Mouse (Mus musculus) erythroblast, embryonic 14.5 days (primary cell): ENCODE data around the gene Kiss1r. TPM values are rescaled to one million over a fixed set of nuclear protein-coding genes. Genes with fewer than 3 reads are reported as not detected.
"Not testable (repeated sequence)": the region's sequence is repeated elsewhere in the genome, so short reads cannot be mapped to it uniquely, and the experiment has no call there.

Experiments
- H3K27me3 ChIP-seq: 2 replicates; pipeline ENCODE4 v1.6.1; 2012; ENCODE audit warnings: inconsistent platforms; ENCODE audit not compliant: control insufficient read depth
- H3K36me3 ChIP-seq: 2 replicates; pipeline ENCODE4 v1.6.1; 2012; ENCODE audit warnings: mild to moderate bottlenecking, inconsistent platforms; ENCODE audit not compliant: control insufficient read depth
- H3K4me1 ChIP-seq: 2 replicates; pipeline ENCODE4 v1.6.1; 2012; ENCODE audit warnings: inconsistent platforms; ENCODE audit not compliant: control insufficient read depth
- H3K4me3 ChIP-seq: replicated peaks from 2 replicates; pipeline ENCODE3; 2012; ENCODE audit warnings: moderate library complexity, mild to moderate bottlenecking, inconsistent platforms
- H3K9me3 ChIP-seq: 2 replicates; pipeline ENCODE4 v1.6.1; 2012; ENCODE audit warnings: low read length, inconsistent platforms, mixed read lengths; ENCODE audit not compliant: control insufficient read depth
- GATA1 ChIP-seq: IDR thresholded peaks from 2 replicates; pipeline ENCODE4 v1.6.1; 2012; ENCODE audit warnings: low read length, inconsistent platforms, mixed read lengths
- TAL1 ChIP-seq: IDR thresholded peaks from 3 replicates; pipeline ENCODE4 v1.6.1; 2012; ENCODE audit warnings: low read length, inconsistent platforms, mixed read lengths
- polyA plus RNA-seq: library from polyadenylated mRNA; stranded (reverse); fragments of >175 nt; gene quantifications from 2 replicates; pipeline ENCODE4 v1.2.3, GENCODE M21; 2012

The Kiss1r gene
- polyA plus RNA-seq, 1 experiment: 0.01 TPM

DNA sequence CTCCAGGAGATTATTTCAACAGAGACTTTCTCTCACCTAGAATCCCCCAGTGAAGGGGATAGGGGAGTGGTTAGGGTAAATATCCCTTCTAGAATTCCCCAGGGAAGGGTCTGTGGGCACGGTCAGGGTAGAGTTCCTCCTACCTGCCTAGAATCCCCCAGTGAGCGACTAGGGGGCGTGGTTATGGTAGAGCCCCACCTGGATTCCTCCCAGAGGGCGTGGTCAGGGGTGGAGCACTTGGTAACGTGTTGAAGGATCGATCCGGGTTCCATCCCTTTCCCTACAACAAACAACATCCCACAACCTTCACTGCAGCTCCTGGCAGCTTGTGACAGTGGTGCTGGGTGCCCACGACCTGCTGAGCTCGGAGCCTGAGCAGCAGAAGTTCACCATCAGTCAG, 36.0 kb upstream of the Kiss1r start:
- H3K4me1 ChIP-seq: peaks cover 40% of the 10 kb centered on the region

GRCm38 (mm10) chr10:79881981-79882380, 34.8 kb upstream of the Kiss1r start:
- Histone ChIP-seq H3K27me3 (peaks cover 54% of the 10 kb centered on the region), H3K4me1 (peaks cover 38% of the 10 kb centered on the region), H3K4me3 (peak overlapping the region; percentile 23), H3K36me3 (no peaks in the 10 kb centered on the region), H3K9me3 (no peaks in the 10 kb centered on the region)
- TF ChIP-seq TAL1 (no peak), GATA1 (no peak)

More for the DNA sequence above, 36.0 kb upstream of the Kiss1r start:
- Histone ChIP-seq H3K36me3 (no peaks in the 10 kb centered on the region), H3K27me3 (peaks cover 56% of the 10 kb centered on the region), H3K9me3 (no peaks in the 10 kb centered on the region), H3K4me3 (no peak overlapping the region)
- TF ChIP-seq TAL1 (no peak), GATA1 (no peak)

GRCm38 (mm10) chr10:79883297-79884084, 33.3 kb upstream of the Kiss1r start:
- peaks cover 42% of the 10 kb centered on the region for H3K27me3 ChIP-seq
- H3K36me3 ChIP-seq: no peaks in the 10 kb centered on the region
- TF ChIP-seq TAL1 (no peak), GATA1 (no peak)
- H3K9me3 ChIP-seq: no peaks in the 10 kb centered on the region
- peaks cover 28% of the 10 kb centered on the region for H3K4me1 ChIP-seq
- H3K4me3 ChIP-seq: no peak overlapping the region

GRCm38 (mm10) chr10:79884446-79884845, 32.3 kb upstream of the Kiss1r start:
- H3K36me3 ChIP-seq: no peaks in the 10 kb centered on the region
- H3K27me3 ChIP-seq: peaks cover 36% of the 10 kb centered on the region
- no peaks in the 10 kb centered on the region for H3K9me3 ChIP-seq
- TF ChIP-seq GATA1 (no peak), TAL1 (no peak)
- peaks cover 28% of the 10 kb centered on the region for H3K4me1 ChIP-seq
- no peak overlapping the region for H3K4me3 ChIP-seq

- not testable (repeated sequence) for H3K4me3 ChIP-seq, H3K9me3 ChIP-seq, H3K36me3 ChIP-seq
- Histone ChIP-seq H3K4me1 (peaks cover 26% of the 10 kb centered on the region), H3K27me3 (peaks cover 33% of the 10 kb centered on the region)
These were observed 31.8 kb upstream of the Kiss1r start for GRCm38 (mm10) chr10:79884938-79885337.

- H3K36me3 ChIP-seq: no peaks in the 10 kb centered on the region
- H3K4me3 ChIP-seq: no peak within 1 kb of the TSS
- H3K27me3 ChIP-seq: peaks cover 29% of the 10 kb centered on the region
- TF ChIP-seq TAL1 (no peak), GATA1 (no peak)
- peaks cover 17% of the 10 kb centered on the region for H3K4me1 ChIP-seq
- no peaks in the 10 kb centered on the region for H3K9me3 ChIP-seq
These were observed 30.7 kb upstream of the Kiss1r start, which contains the start of gene Elane for GRCm38 (mm10) chr10:79886054-79886453. TSS of gene Elane (plus strand) at chr10:79886247.

- Histone ChIP-seq H3K9me3 (no peaks in the 10 kb centered on the region), H3K36me3 (no peaks in the 10 kb centered on the region), H3K4me1 (peaks cover 11% of the 10 kb centered on the region), H3K4me3 (no peak overlapping the region), H3K27me3 (peaks cover 27% of the 10 kb centered on the region)
- no peak for TF ChIP-seq TAL1
- no peak for TF ChIP-seq GATA1
These were observed 30.2 kb upstream of the Kiss1r start for GRCm38 (mm10) chr10:79886611-79887010.

- no peak for TF ChIP-seq TAL1
- TF ChIP-seq GATA1: no peak
- H3K4me3 ChIP-seq: no peak overlapping the region
- no peaks in the 10 kb centered on the region for H3K9me3 ChIP-seq
- peaks cover 1% of the 10 kb centered on the region; the same call in 1 of the 2 replicates for H3K36me3 ChIP-seq
- no peaks in the 10 kb centered on the region for H3K4me1 ChIP-seq
- H3K27me3 ChIP-seq: peaks cover 7% of the 10 kb centered on the region
These were observed 27.4 kb upstream of the Kiss1r start for GRCm38 (mm10) chr10:79889386-79889785.

DNA sequence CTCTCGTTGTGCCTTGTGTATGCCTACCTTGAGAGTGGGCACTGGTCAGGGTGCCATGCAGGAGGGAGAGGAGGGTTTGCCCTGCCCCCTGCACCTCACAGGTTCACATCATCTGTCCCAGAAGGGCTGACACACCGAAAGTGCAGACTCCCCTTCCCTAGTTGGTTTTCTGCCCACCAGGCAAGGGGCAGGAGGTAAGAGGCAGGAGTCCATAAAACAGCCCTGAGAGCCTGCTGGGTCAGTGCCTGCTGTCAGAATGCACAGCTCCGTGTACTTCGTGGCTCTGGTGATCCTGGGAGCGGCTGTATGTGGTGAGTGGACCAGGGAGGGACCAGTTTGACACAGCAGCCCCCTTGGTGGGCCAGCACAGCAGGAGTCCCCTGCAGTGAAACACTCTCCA, 26.1 kb upstream of the Kiss1r start, which contains the start of gene Cfd:
Cfd (plus strand) TSS at position 184 of the 400 bp plus-strand sequence.
- H3K36me3 ChIP-seq: peaks cover 10% of the 10 kb centered on the region
- H3K9me3 ChIP-seq: no peaks in the 10 kb centered on the region
- H3K4me1 ChIP-seq: no peaks in the 10 kb centered on the region
- H3K27me3 ChIP-seq: peaks cover 7% of the 10 kb centered on the region
- TF ChIP-seq TAL1 (no peak), GATA1 (no peak)
- no peak within 1 kb of the TSS for H3K4me3 ChIP-seq

DNA sequence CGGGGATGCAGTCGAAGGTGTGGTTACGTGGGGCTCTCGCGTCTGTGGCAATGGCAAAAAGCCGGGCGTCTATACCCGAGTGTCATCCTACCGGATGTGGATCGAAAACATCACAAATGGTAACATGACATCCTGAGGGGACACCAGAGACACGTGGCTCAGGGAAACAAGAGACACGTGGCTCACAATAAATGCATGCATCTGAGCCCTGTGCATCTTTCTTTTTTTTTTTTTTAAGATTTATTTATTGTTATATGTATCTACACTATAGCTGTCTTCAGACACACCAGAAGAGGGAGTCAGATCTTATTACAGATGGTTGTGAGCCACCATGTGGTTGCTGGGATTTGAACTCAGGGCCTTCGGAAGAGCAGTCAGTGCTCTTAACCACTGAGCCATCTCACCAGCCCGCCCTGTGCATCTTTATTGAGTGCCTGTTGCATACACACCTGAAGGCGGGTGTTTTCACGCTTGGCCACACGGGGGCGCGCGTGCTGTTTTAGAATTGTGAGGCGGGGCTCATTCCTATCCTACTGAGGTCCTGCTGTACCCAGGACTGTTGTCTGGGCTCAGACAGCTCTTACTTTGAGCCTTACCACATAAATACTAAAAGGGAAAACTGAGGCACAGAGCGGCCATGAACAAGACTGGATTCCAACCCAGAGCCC, 24.2 kb upstream of the Kiss1r start:
- peaks cover 29% of the 10 kb centered on the region for H3K36me3 ChIP-seq
- not testable (repeated sequence) for H3K9me3 ChIP-seq, H3K4me1 ChIP-seq, H3K27me3 ChIP-seq, H3K4me3 ChIP-seq
